In genomic region chr2:68367944-68368343, GRCm38 (mm10) we compare ENCODE assay signal across 11 mouse cellular contexts.
A peak's percentile ranks its signal among the peaks of the same experiment; 100 is the strongest.
DNase-seq lines count a peak whose midpoint lies in the region; ATAC-seq lines count a peak whose summit lies in the region.
"Had no signal": no experiment of that assay in that cellular context is flagged by ENCODE, and none has a peak within 500 bp of the region (broad histone marks: within the 10 kb centered on the region; RNA-seq: fewer than 3 reads in every experiment).

No protein-coding gene starts in this region.

- intact Hi-C loops in heart, postnatal 14 days (cut with DNase I) = no loop called here

- no peak overlapping the region for H3K9ac ChIP-seq in forebrain, embryonic 16.5 days (replicated peaks; ENCODE audit: low read depth, low read length)
- no peak overlapping the region for H3K9ac ChIP-seq in midbrain, embryonic 15.5 days
- H3K9ac ChIP-seq: intestine, embryonic 15.5 days had no signal

- ATAC-seq in forebrain, embryonic 16.5 days = peak; percentile 41; the same call in 1 of the 2 replicates
- ATAC-seq in midbrain, embryonic 15.5 days (replicated peaks) = no peak
- ATAC-seq in CD4-positive, CD25-positive, alpha-beta regulatory T cell, adult 4 months = no peak
- ATAC-seq: intestine, embryonic 15.5 days had no signal

- no peaks in the 10 kb centered on the region for H3K27me3 ChIP-seq in heart, embryonic 10.5 days (ENCODE audit: insufficient read depth, poor library complexity, severe bottlenecking)
- H3K27me3 ChIP-seq in forebrain, embryonic 16.5 days (replicated peaks; ENCODE audit: control insufficient read depth, insufficient read depth, low read length) = no peaks in the 10 kb centered on the region
- no peaks in the 10 kb centered on the region for H3K27me3 ChIP-seq in midbrain, embryonic 15.5 days (replicated peaks)
- H3K27me3 ChIP-seq: intestine, embryonic 15.5 days; megakaryocyte, embryonic 14.5 days had no signal

- peak overlapping the region; percentile 69 for H3K27ac ChIP-seq in heart, embryonic 10.5 days
- no peak overlapping the region for H3K27ac ChIP-seq in forebrain, embryonic 16.5 days (ENCODE audit: low read length)
- H3K27ac ChIP-seq in midbrain, embryonic 15.5 days = no peak overlapping the region
- H3K27ac ChIP-seq: intestine, embryonic 15.5 days had no signal

- H3K4me1 ChIP-seq in heart, embryonic 10.5 days = peaks cover 63% of the 10 kb centered on the region
- H3K4me1 ChIP-seq in forebrain, embryonic 16.5 days (replicated peaks; ENCODE audit: control insufficient read depth, insufficient read depth, low read length) = peaks cover 28% of the 10 kb centered on the region
- H3K4me1 ChIP-seq in midbrain, embryonic 15.5 days = peaks cover 22% of the 10 kb centered on the region
- H3K4me1 ChIP-seq: intestine, embryonic 15.5 days; megakaryocyte, embryonic 14.5 days had no signal

- no peak overlapping the region for H3K4me3 ChIP-seq in heart, embryonic 10.5 days
- H3K4me3 ChIP-seq in forebrain, embryonic 16.5 days (replicated peaks; ENCODE audit: low read length) = no peak overlapping the region
- no peak overlapping the region for H3K4me3 ChIP-seq in midbrain, embryonic 15.5 days
- H3K4me3 ChIP-seq: intestine, embryonic 15.5 days; megakaryocyte, embryonic 14.5 days had no signal

- peak overlapping the region; percentile 1 for H3K4me2 ChIP-seq in forebrain, embryonic 16.5 days (ENCODE audit: low read length)
- H3K4me2 ChIP-seq in midbrain, embryonic 15.5 days = peak overlapping the region; percentile 2
- H3K4me2 ChIP-seq: intestine, embryonic 15.5 days had no signal

- H3K36me3 ChIP-seq in heart, embryonic 10.5 days = no peaks in the 10 kb centered on the region
- H3K36me3 ChIP-seq in forebrain, embryonic 16.5 days (ENCODE audit: control insufficient read depth, insufficient read depth) = no peaks in the 10 kb centered on the region
- no peaks in the 10 kb centered on the region for H3K36me3 ChIP-seq in midbrain, embryonic 15.5 days (replicated peaks)
- H3K36me3 ChIP-seq: intestine, embryonic 15.5 days had no signal

- 48% methylated on average over 13 of the region's 13 CpGs for WGBS in heart, embryonic 10.5 days
- 36% methylated on average over 13 of the region's 13 CpGs for WGBS in forebrain, embryonic 16.5 days
- WGBS in midbrain, embryonic 15.5 days = 32% methylated on average over 13 of the region's 13 CpGs

- H3K9me3 ChIP-seq in heart, embryonic 10.5 days = no peaks in the 10 kb centered on the region
- H3K9me3 ChIP-seq in forebrain, embryonic 16.5 days (ENCODE audit: control insufficient read depth, low read length) = no peaks in the 10 kb centered on the region
- no peaks in the 10 kb centered on the region for H3K9me3 ChIP-seq in midbrain, embryonic 15.5 days
- H3K9me3 ChIP-seq: intestine, embryonic 15.5 days; megakaryocyte, embryonic 14.5 days had no signal

- DNase-seq in heart, embryonic 10.5 days (ENCODE audit: low spot score) = no peak
- no peak for DNase-seq in heart, postnatal 14 days
- peak; percentile 78 for DNase-seq in adrenal gland, adult 2 months
- no peak for DNase-seq in cerebellum, postnatal 36 days
- no peak for DNase-seq in lung, postnatal 10 days
- DNase-seq: cerebellum, postnatal 14 days had no signal
